Mouse (Mus musculus) C2C12 (cell line): ENCODE measurements around the gene Olfr986. TPM values are rescaled to one million over a fixed set of nuclear protein-coding genes. Genes with fewer than 3 reads are reported as not detected.
"Not testable (repeated sequence)": the region's sequence is repeated elsewhere in the genome, so short reads cannot be mapped to it uniquely, and the experiment has no call there.

Experiments used
- H3K27me3 ChIP-seq: one replicate; pipeline ENCODE4 v1.6.1; 2011; ENCODE audit not compliant: control insufficient read depth, insufficient read depth, insufficient read length
- H3K36me3 ChIP-seq: one replicate; pipeline ENCODE4 v1.6.1; 2011; ENCODE audit not compliant: control insufficient read depth, insufficient read depth
- H3K4me3 ChIP-seq: one replicate; pipeline ENCODE4 v1.5.1; 2011; ENCODE audit warnings: mild to moderate bottlenecking, control low read depth; ENCODE audit not compliant: poor library complexity, insufficient read depth, severe bottlenecking
- H3K79me2 ChIP-seq: one replicate; pipeline ENCODE4 v1.6.1; 2011; ENCODE audit not compliant: control insufficient read depth, insufficient read depth
- H3K79me3 ChIP-seq: one replicate; pipeline ENCODE4 v1.6.1; 2011; ENCODE audit warnings: low read depth, control low read depth
- H3ac ChIP-seq: one replicate; pipeline ENCODE3; 2011; ENCODE audit warnings: low read depth; ENCODE audit not compliant: control insufficient read depth, insufficient read length
- CEBPB ChIP-seq: IDR thresholded peaks from one replicate; pipeline ENCODE4 v1.6.1; 2011; ENCODE audit warnings: low read depth, mild to moderate bottlenecking, control low read depth, moderate library complexity
- CTCF ChIP-seq: IDR thresholded peaks from one replicate; pipeline ENCODE4 v1.5.1; 2011; ENCODE audit not compliant: control insufficient read depth, insufficient read depth, insufficient read length
- FOSL1 ChIP-seq: IDR thresholded peaks from one replicate; pipeline ENCODE4 v1.8.0; 2011; ENCODE audit warnings: mild to moderate bottlenecking, low read length; ENCODE audit not compliant: poor library complexity, insufficient read depth, severe bottlenecking
- MAX ChIP-seq: IDR thresholded peaks from one replicate; pipeline ENCODE4 v1.6.1; 2011; ENCODE audit warnings: mild to moderate bottlenecking, control low read depth
- MYOD1 ChIP-seq: IDR thresholded peaks from one replicate; pipeline ENCODE4 v1.6.1; 2011; ENCODE audit warnings: low read depth; ENCODE audit not compliant: control insufficient read depth, insufficient read length
- MYOG ChIP-seq: IDR thresholded peaks from one replicate; pipeline ENCODE4 v1.6.1; 2011; ENCODE audit not compliant: control insufficient read depth, insufficient read length; ENCODE audit errors: extremely low read depth
- USF1 ChIP-seq: IDR thresholded peaks from one replicate; pipeline ENCODE4 v1.6.1; 2011; ENCODE audit warnings: low read depth, mild to moderate bottlenecking, control low read depth, moderate library complexity
- polyA plus RNA-seq: library from polyadenylated mRNA; unstranded; fragments of >200 nt; fragmentation: generic; extraction: Trizol; gene quantifications from one replicate; pipeline ENCODE4 v1.2.1, GENCODE M21; 2012; ENCODE audit warnings: missing spikeins

Gene Olfr986
- polyA plus RNA-seq, 1 experiment = not detected

DNA sequence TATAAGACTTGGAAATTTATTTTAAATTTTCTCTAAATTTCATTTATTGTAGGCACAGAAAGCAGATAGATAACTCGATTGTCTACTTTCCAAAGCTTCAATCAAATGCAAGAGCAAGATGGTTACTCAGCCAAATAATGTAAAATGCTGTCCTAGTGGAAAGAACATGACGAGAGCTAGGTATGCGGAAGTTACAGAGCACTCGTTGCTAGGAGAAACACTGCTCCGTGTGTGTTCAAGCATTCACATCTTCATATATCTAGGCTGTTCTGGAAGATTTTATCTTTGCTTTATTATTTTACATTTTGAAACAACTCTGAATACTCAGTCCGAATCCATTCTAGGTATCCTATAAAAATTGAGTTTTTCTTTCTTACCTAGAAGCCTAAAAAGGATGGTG lies 3.7 kb upstream of the Olfr986 start:
- H3K36me3 ChIP-seq = no peaks in the 10 kb centered on the region
- no peak overlapping the region for H3K4me3 ChIP-seq
- H3ac ChIP-seq = no peak overlapping the region
- peaks cover 5% of the 10 kb centered on the region for H3K27me3 ChIP-seq
- no peak for TF ChIP-seq MYOD1
- H3K79me2 ChIP-seq = no peaks in the 10 kb centered on the region
- H3K79me3 ChIP-seq = no peaks in the 10 kb centered on the region

DNA sequence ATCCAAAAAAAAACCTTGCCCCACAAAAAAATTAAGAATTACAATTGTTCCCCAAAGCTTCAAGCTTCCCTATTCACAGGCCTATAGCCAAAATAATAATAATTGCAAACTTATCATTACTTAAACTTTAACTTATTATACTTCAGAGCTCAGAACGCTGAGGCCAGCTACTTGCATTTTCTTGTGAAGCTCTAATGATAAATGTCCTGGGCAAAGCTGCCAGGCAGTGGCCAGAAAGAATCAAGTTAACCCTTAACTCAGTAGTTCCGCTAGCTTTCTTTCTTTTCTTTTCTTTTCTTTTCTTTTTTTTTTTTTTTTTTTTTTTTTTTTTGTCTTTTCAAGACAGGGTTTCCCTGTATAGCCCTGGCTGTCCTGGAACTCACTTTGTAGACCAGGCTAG lies 4.4 kb downstream of the Olfr986 start:
- H3K27me3 ChIP-seq, H3K36me3 ChIP-seq, H3K79me3 ChIP-seq, H3K4me3 ChIP-seq, H3ac ChIP-seq, H3K79me2 ChIP-seq: not testable (repeated sequence)

DNA sequence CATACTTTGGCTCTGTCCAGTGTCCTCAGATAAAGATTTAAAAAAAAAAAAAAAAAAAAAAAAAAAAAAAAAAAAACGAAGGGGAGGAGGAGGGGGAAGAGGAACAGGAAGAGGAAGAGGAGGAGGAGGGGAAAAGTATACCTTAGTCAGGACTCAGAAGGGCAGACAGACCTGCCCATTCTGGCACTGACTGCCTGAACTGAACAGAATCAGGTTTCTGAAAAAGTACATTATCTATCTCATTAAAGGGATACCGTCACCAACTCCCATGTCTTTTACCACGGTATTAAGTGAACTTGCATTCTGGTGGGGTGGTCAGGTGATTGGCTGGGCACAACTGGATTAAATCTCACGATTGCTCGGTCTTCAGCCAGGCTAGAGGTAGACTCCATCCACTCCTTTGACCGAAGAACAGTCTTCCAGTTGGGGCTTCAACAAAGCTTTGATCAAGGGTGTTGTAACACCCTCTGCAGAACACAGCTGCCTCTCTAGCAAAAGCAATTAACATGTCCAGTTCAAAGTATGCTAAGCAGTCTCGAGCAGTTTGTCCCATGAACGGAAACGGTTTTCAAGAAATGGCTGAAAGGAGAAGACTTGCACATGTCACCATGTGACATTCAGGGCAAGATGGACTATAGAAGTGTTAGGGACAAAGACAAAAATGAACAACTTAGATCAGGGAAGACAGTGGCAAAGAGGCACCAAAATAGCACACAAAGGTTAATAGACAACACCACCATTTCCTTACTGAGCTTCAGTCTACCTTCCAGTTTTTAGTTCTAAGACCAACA lies 10.6 kb downstream of the Olfr986 start:
- peak overlapping the region; percentile 63 for H3K4me3 ChIP-seq
- H3K79me2 ChIP-seq = peaks cover 16% of the 10 kb centered on the region
- no peaks in the 10 kb centered on the region for H3K27me3 ChIP-seq
- no peak for TF ChIP-seq MYOG
- peaks cover 3% of the 10 kb centered on the region for H3K79me3 ChIP-seq
- H3K36me3 ChIP-seq = no peaks in the 10 kb centered on the region
- no peak overlapping the region for H3ac ChIP-seq

DNA sequence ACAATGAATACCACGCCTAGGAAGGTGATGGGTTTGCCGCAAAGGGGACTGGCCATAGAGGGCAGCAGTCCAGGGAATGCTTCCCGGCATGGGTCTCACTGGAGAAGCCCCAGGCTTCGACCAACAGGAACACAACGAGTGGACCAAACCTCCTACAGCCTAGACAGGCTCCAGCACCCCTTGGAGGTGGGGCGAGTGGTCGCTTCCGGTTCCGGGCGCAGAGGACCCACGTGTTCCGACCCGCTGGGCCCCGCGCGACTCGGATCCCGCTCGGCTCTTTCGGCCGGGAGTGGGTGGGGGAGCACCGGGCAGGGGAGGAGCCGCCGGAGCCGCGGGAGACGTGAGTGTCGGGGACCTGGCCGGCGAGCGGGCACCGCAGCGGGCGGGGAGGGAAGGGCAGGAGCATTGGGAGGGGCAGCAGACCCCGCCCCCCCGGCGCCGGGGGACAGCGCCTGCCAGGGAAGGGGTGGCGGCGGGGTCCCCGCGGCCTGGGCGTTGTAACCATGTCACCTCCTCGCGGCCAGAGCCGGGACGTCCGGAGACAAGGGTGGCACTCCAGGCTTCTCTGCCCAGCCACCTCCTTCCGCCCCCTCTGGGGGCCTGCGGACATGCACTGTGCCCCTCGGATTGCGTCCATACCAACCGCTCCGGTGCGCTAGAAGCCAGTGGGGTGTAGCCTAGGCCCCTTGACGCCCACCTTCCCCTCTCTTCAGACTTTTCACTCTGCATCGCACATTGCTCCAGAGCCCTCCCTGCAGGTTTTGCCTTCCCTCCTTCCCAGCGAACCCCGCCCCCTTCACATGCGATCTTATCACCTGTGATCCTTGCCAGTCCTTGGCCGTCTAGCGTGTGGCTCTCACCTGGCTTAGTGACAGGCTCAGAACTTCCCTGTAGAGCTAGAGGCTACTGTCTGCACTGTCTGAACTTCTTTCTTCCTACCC lies 11.6 kb downstream of the Olfr986 start, which contains the start of gene Zfp202:
Gene Zfp202 (plus strand): TSS at position 219 of the 941 bp plus-strand sequence.
- TF ChIP-seq USF1 (peak; percentile 64), MYOG (no peak), CEBPB (no peak), MYOD1 (no peak), FOSL1 (no peak), CTCF (no peak), MAX (peak; percentile 88)
- peaks cover 3% of the 10 kb centered on the region for H3K79me3 ChIP-seq
- H3K79me2 ChIP-seq = peaks cover 16% of the 10 kb centered on the region
- peak within 1 kb of the TSS; percentile 42 for H3ac ChIP-seq
- H3K27me3 ChIP-seq = no peaks in the 10 kb centered on the region
- H3K36me3 ChIP-seq = no peaks in the 10 kb centered on the region
- peak within 1 kb of the TSS; percentile 63 for H3K4me3 ChIP-seq

DNA sequence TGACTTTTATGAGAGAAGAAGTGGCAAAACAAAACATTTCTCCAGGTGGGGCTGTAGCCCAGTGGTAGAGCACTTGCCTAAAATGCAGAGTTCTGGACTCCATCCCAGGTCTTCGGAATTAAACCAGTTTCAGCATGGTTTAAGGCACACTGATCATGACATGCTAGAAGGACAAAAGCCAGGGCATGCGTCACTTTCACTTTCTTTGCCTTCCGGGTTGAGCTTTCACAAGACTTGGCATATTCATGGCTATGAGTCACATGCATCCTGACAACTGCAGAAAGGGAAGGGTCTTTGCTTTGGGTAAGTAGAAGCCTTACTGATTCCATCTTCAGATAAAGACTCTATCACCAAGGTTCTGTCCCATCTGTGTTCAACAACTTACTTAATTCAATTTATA lies 15.3 kb downstream of the Olfr986 start:
- peaks cover 3% of the 10 kb centered on the region for H3K79me3 ChIP-seq
- H3K36me3 ChIP-seq = no peaks in the 10 kb centered on the region
- no peaks in the 10 kb centered on the region for H3K27me3 ChIP-seq
- TF ChIP-seq MAX (no peak), MYOD1 (no peak), MYOG (no peak), CEBPB (no peak), FOSL1 (no peak)
- H3K4me3 ChIP-seq = no peak overlapping the region
- no peak overlapping the region for H3ac ChIP-seq
- H3K79me2 ChIP-seq = peaks cover 16% of the 10 kb centered on the region

DNA sequence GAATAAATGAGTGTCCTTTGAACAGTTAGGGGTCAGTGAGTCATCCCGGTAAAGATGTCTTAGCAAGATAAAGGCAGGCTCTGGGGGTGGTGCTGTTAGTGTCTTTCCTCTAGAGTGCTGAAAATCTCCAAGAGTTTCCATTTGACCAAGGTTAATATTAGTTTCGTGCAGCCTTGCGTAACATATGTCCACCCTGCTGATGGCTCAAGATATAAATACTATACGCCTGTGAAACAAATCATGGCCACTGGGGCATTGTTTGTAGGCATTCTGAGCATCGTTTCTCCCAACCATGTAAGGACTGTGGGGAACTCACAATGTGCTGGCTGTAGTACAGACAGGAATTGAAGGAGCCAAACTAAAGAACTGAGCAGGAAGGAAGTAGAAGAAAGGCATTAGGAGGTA lies 25.8 kb downstream of the Olfr986 start:
- peaks cover 34% of the 10 kb centered on the region for H3K36me3 ChIP-seq
- peaks cover 8% of the 10 kb centered on the region for H3K79me2 ChIP-seq
- no peak overlapping the region for H3K4me3 ChIP-seq
- H3ac ChIP-seq = no peak overlapping the region
- H3K27me3 ChIP-seq = no peaks in the 10 kb centered on the region
- H3K79me3 ChIP-seq = no peaks in the 10 kb centered on the region
- TF ChIP-seq MYOG (no peak), CTCF (no peak), MAX (no peak), USF1 (no peak), CEBPB (no peak), MYOD1 (no peak)
